Mouse (Mus musculus) cerebellum, postnatal 25 days (tissue): ENCODE data around the gene Tex2.
"Not testable (repeated sequence)": the region's sequence is repeated elsewhere in the genome, so short reads cannot be mapped to it uniquely, and the experiment has no call there.

Source experiments
- DNase-seq, 2 experiments: peaks; one replicate each; pipeline ENCODE4 v3.0.0; 2021; ENCODE audit warnings: mixed read lengths in 2 of 2

The Tex2 gene

DNA sequence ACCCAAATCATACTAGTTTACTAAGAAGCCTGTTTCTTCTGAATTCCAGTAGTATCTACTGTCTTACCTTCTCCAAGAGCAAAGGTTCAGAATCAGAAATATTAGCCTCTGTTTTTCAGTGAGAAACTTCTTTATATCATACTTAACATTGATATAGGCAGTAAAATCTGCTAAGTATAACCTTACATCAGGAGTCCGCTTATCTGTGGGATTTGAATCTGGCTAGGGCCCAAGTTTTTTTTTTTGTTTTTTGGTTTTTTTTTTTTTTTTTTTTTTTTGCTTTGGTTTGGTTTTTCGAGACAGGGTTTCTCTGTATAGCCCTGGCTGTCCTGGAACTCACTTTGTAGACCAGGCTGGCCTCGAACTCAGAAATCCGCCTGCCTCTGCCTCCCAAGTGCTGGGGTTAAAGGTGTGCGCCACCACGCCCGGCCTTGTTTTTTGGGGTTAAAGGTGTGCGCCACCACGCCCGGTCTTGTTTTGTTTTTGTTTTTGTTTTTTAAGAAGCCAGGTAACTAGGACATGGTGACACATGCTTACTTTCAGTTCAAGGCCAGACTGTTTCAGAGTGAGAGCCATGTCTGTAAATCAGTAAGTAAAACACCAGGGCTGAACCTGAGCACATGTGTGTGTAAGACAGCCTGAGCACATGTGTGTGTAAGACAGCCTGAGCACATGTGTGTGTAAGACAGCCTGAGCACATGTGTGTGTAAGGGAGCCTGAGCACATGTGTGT, 35.4 kb downstream of the Tex2 start:
- DNase-seq, result not testable (repeated sequence)

DNA sequence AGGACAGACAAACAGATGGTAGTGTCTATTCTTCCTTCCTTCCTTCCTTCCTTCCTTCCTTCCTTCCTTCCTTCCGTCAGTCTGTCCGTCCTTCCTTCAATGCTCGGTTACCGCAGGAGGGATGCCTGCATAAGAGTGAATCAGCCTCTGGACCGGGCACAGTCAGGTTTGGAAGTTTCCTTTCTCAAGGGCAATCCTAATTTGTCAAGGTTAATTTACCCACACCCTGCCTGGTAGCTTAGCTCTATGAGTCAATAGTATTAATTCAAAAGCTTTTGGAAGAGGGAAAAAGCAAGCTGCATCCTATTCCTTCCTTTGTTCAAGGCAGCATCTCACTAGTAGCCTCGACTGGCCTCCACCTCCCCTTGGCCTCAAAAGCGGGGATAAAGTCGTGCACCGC, 38.8 kb downstream of the Tex2 start:
- no peak for DNase-seq

DNA sequence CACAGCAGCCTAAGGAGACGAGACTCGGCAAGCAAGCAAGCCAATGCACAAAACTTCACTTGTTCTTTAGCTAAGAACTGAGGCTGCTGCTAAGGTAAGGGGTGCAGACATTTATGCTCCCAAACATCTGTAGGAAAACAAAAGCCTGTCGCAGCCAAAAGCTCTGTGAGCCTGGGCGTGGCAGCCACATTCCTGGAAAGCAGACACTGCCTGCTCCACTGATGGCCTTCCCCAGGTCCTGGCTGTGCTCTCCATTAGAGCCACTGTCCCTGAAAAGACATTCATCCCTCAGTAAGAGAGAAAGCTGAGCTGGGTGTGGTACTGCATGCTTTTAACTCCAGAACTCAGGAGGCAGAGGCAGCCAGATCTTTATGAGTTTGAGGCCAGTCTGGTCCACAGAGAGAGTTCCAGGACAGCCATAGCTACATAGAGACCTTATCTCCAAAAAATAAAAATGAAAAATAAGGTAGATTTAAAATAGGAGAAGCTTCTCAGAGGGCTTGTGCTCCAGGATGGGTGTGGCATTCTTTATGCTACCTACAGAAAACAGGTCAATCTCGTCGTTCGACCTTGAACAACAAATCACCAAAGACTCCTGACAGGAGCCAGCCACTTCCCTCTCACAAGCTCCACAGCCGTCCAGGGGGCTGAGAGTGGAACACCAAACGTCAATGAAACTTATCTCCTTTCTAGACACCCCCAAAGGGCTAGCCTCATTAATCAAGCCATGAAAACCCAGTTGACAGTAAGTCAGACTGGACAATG, 39.6 kb downstream of the Tex2 start:
- DNase-seq, result no peak

DNA sequence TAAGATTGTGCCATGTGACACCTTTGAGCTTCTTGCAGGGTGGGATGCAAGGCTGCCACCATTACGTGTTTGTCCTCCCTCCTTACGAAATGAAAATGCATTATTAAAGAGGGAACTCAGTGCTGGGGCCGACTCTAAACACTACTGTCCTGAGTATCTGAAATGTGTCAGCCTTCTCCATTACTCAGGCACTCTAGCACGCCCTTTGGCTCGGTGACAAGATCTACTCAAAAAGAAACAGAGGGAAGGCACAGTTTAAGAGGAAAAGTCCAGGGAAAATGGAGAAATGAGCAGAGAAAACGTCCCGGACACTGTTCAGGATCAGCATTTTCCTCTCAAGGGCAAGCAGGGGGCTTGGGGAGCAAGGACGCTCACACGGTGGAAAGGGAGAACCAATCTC, 40.3 kb downstream of the Tex2 start:
- DNase-seq, result no peak

DNA sequence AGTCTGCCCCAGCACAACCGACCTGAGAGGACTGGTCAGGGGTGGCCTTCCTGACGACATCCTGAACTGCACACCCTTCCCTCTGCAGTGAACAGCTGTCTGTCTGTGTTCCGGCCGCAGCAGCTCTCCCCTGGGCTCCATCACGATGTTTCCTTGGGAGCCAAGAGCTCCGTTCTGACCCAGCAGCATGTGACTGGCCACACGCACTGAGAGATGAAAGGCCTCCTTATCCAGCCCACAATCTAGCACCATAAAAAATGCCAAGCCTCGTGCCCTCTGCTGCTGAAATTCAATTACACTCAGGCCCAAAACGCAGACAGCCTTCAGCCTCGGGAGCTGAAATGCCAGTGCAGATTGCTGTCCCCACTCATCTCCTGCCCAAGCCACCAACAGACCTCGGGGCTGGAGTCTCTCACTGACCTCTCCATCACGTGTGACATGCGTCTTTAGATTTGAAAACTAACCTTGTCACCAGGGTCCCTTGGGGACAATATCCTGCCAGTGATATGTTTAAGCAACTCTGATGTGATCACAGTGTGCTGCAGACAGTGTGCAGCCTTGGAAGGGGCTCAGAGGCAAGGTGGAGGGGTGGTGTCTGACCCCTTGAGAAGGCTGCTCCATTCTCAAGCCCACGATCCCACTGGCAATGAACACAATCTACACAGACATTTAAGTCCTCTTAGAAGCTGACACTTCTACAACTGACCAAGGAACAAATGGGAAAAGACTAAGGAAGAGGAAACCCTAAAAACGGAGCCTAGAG, 41.0 kb downstream of the Tex2 start:
- DNase-seq, result no peak

DNA sequence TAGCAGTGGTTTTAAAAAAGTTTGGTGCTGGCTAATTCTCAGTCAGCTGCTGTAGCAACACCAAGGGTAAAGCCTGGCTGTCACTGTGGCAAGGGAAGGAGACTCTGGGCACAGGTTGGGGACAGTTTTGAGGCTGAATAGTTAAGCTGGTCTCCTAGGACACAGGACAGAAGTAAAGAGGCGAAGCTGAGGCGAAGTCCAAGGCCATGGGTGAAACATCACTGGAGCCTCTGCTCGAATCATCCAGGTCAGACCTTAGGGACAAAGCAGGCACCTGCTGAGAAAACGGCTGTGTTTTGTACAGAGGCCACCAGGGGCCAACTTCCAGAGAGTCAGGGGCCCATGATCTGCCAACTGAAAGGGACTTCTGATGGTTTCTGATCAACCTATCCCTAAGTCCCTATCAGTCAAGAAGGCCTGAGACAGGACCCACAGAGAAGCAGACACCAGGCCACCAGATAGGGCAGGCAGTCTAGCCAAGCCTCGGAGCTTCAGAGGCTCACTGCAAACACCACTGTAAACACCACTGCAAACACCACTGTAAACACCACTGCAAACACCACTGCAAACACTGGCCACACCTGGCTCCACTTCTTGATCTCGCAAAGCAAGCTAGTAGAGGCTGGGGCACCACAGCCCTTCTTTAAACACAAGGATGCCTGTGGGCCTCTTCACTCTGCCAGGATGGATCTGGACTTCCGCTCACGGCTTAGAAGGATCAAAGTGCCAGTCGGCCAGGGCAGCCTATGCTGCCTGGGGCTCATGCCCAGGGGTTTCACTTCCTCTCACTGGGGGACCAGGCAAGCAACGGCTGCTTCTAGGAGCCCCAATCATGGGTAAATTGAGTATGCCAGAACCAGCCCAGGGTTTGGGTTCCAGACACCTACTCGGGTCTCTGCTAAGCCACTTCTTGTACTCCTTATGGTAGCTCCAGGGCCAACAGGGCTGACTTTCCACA, 41.9 kb downstream of the Tex2 start:
- no peak for DNase-seq

DNA sequence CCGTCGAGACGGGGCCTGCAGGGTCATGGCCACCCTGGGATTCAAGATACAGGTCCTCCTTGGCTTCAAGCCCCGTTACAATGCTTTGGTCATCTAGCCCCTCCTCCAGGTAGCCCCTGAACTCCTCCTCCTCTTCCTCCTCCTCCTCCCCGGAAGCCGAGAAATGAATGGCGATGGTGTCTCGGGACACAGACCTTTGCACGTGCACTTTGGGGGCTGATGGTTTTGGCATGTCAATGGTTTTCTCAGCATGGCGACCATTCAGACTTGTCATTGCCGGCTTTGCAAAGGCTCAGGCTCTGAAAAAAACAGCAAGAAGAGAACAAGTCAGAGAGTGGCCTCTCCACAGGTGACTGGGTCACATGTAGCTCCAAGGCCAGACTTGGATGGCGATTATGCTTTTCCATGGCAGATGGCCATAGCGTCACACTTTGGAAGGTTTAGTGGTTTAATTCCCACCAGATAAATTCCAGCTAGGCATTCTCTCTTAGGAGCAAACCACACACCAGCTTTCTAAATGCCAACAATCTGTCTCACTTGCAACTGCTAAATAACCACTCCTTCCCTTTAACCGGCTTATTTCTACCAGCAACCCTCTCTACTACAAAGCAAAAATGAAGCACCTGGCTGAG, 44.8 kb downstream of the Tex2 start:
- peak; percentile 72 to 83 for DNase-seq

DNA sequence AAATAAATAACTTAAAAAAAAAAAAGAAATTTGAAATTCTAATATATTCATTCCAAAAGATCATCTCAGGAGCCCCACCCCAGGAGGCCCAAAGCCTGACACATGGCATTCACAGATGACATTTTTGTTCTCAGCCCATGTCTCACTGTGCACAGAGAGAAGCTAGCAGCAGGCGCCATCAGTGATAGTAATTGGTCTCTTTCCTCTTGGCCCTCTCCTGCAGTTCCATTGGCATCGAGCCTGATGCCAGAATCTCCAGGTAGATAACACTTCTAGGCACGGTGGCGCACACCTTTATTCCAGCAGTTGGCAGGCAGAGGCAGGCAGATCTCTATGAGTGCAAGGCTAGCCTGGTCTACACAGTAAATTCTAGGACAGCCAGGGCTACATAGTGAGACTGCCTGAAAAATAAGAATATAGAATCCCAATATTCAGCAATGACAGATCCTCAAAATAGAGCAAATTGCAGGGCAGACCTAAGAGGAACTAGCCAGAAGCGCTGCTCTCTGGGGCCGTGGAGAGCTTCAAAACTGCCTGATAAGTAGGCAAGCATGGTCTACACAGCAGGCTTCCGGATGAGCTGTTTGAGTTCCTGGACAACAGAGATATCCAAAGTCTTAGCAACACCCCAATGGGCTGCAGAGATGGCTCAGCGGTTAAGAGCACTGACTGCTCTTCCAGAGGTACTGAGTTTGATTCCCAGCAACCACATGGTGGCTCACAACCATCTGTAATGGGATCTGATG, 47.0 kb downstream of the Tex2 start:
- DNase-seq, result peak in 1 of 2 experiments; percentile 62

DNA sequence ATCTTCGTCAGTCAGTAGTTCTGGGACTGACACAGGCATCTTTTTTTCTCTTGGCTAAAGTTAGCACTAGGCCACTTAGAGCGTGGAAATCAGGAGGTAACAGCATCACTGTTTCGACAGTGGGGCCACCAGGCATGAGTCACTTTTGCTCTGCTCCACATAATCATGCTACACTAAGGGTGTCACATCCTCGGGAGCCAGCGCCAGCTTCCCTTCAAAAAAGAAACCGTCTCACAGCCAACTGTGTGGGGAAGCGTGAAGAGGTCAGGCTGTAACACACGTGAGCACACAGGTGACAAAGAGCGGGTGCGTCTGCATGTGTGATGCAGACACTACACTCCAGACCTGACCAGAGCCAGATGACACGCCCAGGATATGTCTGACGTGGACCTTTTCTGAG, 49.0 kb downstream of the Tex2 start:
- peak; percentile 50 to 67 for DNase-seq

DNA sequence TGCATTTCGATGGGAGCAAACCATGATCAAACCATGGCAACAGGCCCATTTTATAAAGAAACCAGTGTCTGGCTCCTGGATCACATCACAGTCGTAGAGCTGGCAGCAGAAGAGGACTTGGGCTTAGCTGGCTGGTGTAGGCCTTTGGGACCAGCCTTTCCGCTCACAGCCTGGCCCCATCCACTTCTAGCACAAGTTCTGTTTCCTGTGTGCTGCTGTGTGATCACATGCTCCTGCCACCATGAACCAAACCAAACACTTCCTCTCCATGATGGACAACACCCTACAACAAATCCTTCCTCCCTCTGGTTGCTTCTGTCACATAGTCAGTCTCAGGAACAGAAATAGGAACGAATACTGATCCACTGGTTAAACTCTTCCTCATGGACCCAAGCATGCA, 50.5 kb downstream of the Tex2 start:
- DNase-seq, result no peak

DNA sequence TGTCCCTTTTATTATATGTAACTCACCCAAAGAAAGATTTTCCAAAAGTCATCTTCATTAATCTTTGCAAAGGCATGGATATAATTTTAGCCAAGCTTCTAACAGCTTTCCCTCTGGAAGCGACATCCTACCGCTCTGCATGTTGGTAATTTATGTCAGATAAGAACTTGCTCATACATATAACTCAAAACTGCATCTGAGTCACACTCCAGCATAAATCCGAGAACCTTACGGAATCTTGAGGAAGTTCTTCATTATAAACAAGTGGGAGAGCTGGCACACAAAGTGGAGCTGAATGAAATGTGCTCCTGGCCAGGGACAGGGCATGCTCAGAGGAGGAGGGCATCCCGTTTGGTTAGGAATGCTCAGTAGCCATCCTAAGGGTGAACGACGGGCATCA, 53.5 kb downstream of the Tex2 start:
- DNase-seq, result no peak

DNA sequence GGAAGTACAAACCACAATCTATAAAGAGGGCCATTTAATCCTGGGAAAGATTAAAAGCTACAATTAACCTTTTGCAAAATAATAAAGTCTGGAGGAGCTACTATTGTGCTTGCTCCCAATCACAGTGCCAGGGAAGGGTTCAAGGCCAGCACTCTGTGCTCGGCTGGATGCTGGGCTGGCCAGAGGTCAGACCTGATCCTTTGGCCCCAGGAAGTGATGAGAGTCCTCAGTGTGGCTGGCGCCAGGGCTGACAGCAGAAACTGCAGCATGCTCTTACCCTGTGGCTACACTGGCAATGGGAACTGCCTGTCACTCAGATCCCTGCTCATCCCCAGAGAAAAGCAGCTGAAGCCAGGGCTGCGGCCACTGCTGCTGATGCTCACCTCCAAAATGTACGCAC, 55.2 kb downstream of the Tex2 start:
- DNase-seq, result no peak

DNA sequence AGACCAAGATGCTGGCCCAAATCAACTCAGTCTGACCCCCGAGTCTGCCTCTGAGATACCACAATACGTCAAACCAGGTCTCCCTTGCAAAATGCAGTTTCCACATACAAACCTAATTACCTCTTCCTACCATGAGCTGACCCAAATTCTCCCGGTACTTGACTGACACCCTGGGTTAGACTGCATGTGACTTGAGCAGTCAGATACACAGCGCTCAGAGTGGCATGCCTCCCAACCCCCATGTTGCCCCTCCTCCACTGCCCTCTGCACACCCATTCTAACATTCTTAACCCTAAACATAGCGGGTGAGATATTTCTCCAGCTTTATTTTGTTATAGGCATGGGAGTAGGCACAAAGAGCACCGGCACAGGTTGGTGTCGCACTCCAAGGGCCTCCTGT, 55.8 kb downstream of the Tex2 start:
- no peak for DNase-seq

DNA sequence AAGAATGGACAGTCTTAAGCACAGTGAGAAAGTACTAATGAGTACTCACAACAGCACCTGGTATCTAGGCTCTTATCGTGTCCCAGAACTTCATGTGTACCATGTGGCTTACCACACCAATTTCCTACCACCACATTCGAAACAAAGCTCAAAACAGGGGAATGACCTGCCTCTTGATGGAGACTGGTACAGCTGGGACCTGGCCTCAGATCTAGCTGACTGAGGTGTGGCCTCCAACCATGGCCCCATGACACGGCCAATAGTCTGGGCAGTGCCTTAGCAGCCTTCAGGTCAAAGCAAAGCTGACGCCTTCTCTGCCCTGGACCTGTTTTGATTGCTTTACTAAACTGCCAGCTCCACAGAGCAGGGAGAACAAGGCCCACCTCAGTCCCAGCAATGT, 56.5 kb downstream of the Tex2 start:
- DNase-seq, result no peak

DNA sequence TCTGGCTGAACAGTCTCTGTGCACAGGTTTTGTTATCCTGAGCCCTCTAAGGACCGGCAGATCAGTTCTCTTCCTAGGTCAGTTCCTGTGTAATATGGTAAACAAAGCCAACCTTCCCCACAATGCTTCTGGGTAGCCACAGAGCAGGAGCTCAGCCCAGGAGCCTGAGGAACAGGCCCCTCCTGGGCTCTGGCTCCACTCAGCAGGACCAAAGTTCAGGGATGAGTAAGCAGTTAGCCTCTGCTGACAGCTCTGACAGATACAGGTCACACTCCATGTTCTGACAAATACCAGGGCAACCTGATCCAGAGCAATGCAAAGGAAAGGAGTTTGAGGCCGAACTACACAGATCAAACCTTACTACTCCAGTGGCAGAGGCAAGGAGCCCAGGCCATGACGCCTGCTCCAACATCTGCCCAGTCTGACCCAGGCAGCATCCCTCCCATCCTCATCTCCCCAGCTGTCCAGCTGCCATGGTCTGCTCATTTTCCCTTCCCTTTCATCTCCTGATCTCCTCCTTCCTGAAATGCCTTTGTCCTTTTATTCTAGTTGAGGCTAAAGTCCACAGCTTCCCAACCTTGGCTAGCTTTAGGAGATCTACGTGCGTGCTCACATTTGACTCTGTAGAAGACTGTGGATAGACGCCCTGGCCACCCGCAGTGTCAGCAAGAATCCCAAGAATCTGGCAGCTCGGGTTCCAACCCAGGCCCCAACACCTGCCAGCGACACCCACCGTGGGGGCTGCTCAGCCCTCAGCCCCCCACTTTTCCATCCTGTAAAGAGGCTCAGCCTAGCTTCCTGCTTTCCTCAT, 57.2 kb downstream of the Tex2 start:
- no peak for DNase-seq

DNA sequence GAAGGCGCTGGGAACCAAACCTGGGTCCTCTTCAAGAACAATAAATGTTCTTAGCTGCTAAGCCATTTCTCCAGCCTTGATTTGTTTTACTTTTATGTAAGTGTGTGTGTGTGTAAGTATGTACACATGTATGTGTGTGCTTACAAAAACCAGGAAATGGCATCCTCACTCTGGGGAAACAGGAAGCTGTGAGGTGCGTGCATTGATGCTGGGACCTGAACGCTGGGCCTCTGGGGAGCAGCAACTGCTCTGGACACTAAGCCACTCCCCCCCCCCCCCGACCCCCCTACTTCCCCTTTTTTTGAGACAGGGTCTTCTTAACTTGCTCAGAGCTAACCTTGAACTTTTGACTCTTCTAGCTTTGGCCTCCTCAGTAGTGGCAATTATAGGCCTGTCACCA, 62.8 kb downstream of the Tex2 start:
- no peak for DNase-seq

DNA sequence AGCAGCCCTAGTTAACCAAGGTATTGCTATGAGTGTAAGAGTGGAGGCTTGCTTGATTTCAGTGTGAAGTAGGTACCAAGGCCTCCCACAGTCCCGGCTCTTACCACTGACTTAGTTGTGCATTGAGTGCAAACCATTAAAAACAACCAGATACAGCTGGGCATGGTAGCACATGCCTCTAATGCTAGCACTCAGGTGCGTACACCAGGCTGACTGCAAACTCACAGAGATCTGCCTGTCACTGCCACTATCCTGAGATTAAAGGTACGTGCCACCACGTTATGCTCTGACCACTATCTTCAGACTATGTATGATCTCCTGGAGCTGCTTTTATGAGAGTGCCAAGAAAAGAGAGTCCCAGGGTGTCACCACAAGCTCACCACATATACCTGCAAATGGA, 67.1 kb downstream of the Tex2 start:
- no peak for DNase-seq

DNA sequence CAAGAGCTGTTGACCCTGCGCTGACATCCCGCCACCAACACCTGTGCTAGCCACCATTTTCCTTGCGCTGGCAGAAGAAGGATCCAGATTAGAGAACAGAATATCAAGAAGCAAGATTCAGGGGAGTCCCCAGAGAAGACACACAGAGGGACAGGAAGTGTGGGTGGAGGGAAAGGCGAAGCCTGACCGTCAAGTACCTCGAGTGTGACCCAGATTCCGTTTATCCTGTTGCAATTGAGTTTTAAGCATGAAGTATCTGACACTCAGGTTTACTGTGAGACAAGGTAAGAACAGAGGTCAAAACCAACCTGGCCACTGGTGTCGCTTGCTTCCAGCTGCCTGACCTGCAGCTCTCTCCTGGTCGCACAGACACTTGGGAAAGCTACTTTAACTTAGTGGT, 68.3 kb downstream of the Tex2 start:
- DNase-seq, result no peak

DNA sequence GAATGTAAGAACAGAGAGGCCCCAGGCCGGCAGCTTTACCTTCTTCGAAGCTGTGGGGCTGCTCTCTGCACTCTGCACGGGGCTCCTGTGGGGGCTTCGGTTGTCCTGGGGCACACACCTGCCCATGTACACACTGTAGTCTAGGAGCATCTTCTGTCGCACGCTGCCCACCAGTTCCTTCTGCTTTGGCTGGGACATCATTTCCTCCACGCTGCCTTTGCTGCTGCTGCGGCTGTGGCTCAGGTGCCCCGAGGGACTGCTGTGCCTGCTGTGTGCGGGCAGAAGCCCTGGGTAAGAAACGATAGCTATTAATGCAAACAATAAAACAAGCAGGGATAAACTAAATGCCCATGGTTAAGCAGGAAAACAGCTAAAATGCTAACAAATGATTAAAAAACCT, 69.1 kb downstream of the Tex2 start:
- DNase-seq, result no peak

DNA sequence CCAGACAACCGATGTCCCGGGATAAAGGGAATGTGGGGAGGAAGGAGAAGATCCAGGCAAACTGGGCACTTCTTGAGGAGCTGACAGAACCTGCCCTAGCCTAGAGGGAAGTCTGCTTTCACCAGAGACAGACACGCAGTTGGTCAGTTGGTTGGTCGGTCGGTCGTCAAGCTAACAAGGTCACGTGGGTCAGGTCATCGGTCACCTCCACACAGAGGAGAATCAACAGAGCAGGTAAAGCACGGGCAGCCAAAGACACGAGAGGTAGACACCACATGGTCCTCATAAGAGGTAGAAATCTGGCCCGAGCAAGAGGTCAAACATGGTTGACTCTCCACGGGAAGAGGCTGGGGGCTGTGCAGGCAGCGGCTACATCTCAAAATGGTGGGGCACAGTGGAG, 70.2 kb downstream of the Tex2 start:
- DNase-seq, result no peak

DNA sequence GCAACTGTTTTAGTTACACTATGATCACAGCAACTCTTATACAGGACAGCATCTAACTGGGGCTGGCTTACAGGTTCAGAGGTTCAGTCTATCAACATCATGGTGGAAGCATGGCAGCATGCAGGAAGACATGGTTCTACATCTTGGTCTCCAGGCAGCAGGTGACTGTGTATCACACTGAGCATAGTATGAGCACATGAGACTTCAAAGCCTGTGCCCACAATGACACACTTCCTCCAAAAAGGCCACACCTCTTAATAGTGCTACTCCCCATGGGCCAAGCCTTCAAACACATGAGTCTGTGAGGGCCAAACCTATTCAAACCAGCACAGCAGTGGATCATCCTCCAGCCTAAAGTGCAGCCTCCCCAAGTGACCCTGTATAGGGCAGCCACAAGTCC, 70.8 kb downstream of the Tex2 start:
- DNase-seq, result no peak
